Mouse (Mus musculus): ENCODE measurements around the gene Trim23.

DNA sequence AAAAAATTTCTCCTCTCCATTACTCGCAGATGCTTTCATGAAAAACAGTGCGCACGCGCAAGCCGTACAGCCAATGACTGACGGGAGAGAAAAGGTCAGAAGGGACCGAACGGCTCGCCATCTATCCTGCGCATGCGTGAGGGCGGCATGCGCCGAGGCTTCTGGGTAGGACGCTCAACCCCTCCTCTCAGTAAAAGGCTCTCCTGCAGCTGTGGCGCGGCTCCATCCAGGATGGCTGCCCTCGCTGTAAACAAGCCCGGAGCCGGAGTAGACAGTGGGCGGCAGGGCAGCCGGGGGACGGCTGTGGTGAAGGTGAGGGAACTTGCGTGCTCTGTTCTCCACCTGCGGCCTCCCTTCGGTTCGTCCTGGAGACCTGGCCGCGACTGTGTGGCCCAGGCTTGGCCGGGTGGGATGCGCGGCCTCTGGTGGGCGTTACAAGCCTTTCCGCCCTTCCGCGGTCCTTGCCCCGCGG, at the start of gene Trim23:
- TF ChIP-seq CTCF (IDR thresholded peaks at IDR 0.05; ENCODE audit: borderline replicate concordance, extremely low read depth, insufficient read depth, insufficient read length), result 0 out of 2 replicates have a peak, but pooled peaks have one; percentile 14
- TF ChIP-seq POLR2A (IDR thresholded peaks at IDR 0.05; ENCODE audit: borderline replicate concordance, extremely low read depth, insufficient read depth, insufficient read length, poor library complexity, severe bottlenecking), result peak; percentile 40; the same call in 1 of the 2 replicates
